ENCODE assay signal across 38 mouse cellular contexts in the genomic region with DNA sequence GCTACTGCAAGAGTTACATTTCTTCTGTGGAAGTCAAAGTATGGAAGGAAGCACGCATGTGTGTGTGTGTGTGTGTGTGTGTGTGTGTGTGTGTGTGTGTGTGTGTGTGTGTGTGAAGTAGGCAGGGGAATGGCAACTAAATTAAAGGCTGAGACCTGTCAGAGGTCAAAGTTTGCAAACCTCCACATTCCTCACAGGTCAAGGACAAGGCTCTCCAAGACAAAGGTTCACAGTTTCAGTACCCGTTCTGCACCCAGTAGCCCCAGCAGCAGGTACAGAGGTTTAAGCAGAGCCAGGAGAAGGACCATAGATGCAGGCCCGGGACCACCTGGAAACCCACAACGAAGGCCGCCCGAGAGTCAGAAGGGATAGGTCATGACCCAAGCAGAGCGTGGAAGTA. TPM values are rescaled to one million over a fixed set of nuclear protein-coding genes. Genes with fewer than 3 reads are reported as not detected.
"Had no signal": no experiment of that assay in that cellular context is flagged by ENCODE, and none has a peak within 500 bp of the region (broad histone marks: within the 10 kb centered on the region; RNA-seq: fewer than 3 reads in every experiment).

No protein-coding gene starts in this region.

- H3K27me3 ChIP-seq: heart, embryonic 12.5 days; hindbrain, embryonic 13.5 days; hindbrain, embryonic 15.5 days; kidney, embryonic 15.5 days; limb, embryonic 13.5 days; limb, embryonic 15.5 days had no signal

- H3K4me1 ChIP-seq: hindbrain, embryonic 13.5 days; hindbrain, embryonic 15.5 days; kidney, embryonic 15.5 days; limb, embryonic 15.5 days had no signal

- H3K9me3 ChIP-seq: heart, embryonic 12.5 days; hindbrain, embryonic 13.5 days; hindbrain, embryonic 15.5 days; kidney, embryonic 15.5 days; limb, embryonic 13.5 days; limb, embryonic 15.5 days; liver, embryonic 12.5 days had no signal

- H3K27ac ChIP-seq: heart, adult 2 months; hindbrain, embryonic 13.5 days; hindbrain, embryonic 15.5 days; hindbrain, postnatal 0 days; kidney, embryonic 15.5 days; kidney, postnatal 0 days; left cerebral cortex, adult 2 months; limb, embryonic 13.5 days; limb, embryonic 15.5 days; liver, embryonic 12.5 days; liver, embryonic 14.5 days had no signal

- DNase-seq: gastrocnemius, postnatal 14 days; gastrocnemius, postnatal 36 days; heart, adult 11 months; heart, adult 2 months; heart, postnatal 10 days; heart, postnatal 36 days; kidney, adult 11 months; kidney, adult 2 months; kidney, adult 9 months; kidney, postnatal 14 days; kidney, postnatal 36 days; layer of hippocampus, adult 9-11 months had no signal

- H3K4me3 ChIP-seq: heart, adult 2 months; heart, embryonic 12.5 days; hindbrain, embryonic 13.5 days; hindbrain, embryonic 15.5 days; kidney, embryonic 15.5 days; left cerebral cortex, adult 2 months; limb, embryonic 13.5 days; limb, embryonic 15.5 days; liver, embryonic 12.5 days had no signal

- H3K36me3 ChIP-seq: heart, embryonic 12.5 days; hindbrain, embryonic 13.5 days; hindbrain, embryonic 15.5 days; kidney, embryonic 15.5 days; limb, embryonic 13.5 days; limb, embryonic 15.5 days; liver, embryonic 12.5 days had no signal

RNA-seq across cellular contexts. Expression of a gene that starts 0.8 kb away (rescaled TPM):
- total RNA-seq: gastrocnemius, adult 18-20 months; gastrocnemius, adult 8-10 months; gastrocnemius, postnatal 14 days; gastrocnemius, postnatal 36 days; heart, adult 2 months; heart, postnatal 10 days; heart, postnatal 36 days; hematopoietic stem cell, adult 5-6 weeks; hindbrain, postnatal 0 days; layer of hippocampus, adult 18-20 months; layer of hippocampus, adult 8-10 months; layer of hippocampus, postnatal 25 days; left cerebral cortex, adult 2 months; left cerebral cortex, postnatal 14 days; left cerebral cortex, postnatal 36 days; liver, adult 2 months had no signal
- polyA plus RNA-seq: gonadal fat pad, adult 2 months; heart, adult 2 months; heart, embryonic 12.5 days; heart, embryonic 14.5 days; hindbrain, embryonic 11.5 days; hindbrain, embryonic 13.5 days; hindbrain, embryonic 15.5 days; hindbrain, postnatal 0 days; intestine, embryonic 14.5 days; intestine, embryonic 16.5 days; kidney, adult 2 months; kidney, embryonic 15.5 days; kidney, postnatal 0 days; limb, embryonic 11.5 days; limb, embryonic 13.5 days; limb, embryonic 15.5 days; liver, adult 2 months; liver, embryonic 12.5 days; liver, embryonic 14.5 days had no signal
